Mouse (Mus musculus) ES-E14 (cell line): ENCODE results near the gene Fibp.

Source experiments
- CHD2 ChIP-seq: IDR thresholded peaks from 2 replicates; pipeline ENCODE4 v1.6.1; 2014; ENCODE audit warnings: mild to moderate bottlenecking, low read depth, low read length, inconsistent platforms
- HCFC1 ChIP-seq: IDR thresholded peaks from 2 replicates; pipeline ENCODE4 v1.6.1; 2012; ENCODE audit warnings: low read length, inconsistent platforms, borderline replicate concordance; ENCODE audit not compliant: insufficient read depth
- ZC3H11A ChIP-seq: IDR thresholded peaks from 2 replicates; pipeline ENCODE4 v1.6.1; 2012; ENCODE audit warnings: low read depth, mild to moderate bottlenecking, inconsistent platforms, low read length, borderline replicate concordance

- TF ChIP-seq CHD2 (no peak), ZC3H11A (no peak), HCFC1 (no peak)
These were observed 17.4 kb downstream of the Fibp start for GRCm38 (mm10) chr19:5477668-5478300.
